Mouse (Mus musculus): ENCODE data around the gene Apoa5. TPM values are rescaled to one million over a fixed set of nuclear protein-coding genes. Genes with fewer than 3 reads are reported as not detected.

Apoa5 gene
- 0.20 TPM in 1 of 2 replicates, not detected in the other for polyA plus RNA-seq (2016; fragmentation: Nextera tagmentation; extraction: Ambion mirVana)

DNA sequence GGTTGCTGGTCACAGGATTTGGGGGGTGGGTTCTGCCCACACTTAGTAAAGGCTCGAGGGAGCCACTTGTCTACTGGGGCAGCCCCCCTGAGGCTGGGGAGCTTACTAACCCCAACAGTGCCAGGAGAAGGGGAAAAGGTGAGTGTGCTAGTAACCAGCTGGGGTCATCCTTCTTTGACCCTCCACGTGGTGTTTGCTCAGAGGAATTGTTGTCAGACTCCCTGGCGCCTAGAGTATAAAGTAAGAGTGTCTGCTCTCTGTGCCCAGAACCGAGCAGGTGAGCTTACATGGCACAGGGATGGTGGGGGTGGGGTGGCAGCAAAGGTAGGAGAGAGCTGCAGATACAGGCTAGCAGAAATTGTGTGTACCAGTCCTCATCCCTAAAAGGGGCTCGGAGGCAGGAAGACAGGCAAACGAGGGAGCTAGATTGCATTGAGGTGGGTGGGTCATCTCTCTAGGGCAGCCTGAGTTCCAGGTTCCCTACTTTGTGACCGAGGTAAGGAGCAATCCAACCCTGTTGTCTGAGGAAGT lies at the start of gene Apoa5:
Gene Apoa5, plus strand, starts transcription at position 291 of the 531 bp plus-strand sequence.
- H3K9me3 ChIP-seq (replicated peaks), result no peaks in the 10 kb centered on the region
- no peak within 1 kb of the TSS for H3K27ac ChIP-seq
- DNase-seq (ENCODE audit: low spot score), result no peak
- no peak within 1 kb of the TSS for H3K4me3 ChIP-seq
- peaks cover 40% of the 10 kb centered on the region for H3K27me3 ChIP-seq (ENCODE audit: low read depth, poor library complexity, severe bottlenecking)
- peaks cover 18% of the 10 kb centered on the region for H3K4me1 ChIP-seq
- H3K36me3 ChIP-seq, result no peaks in the 10 kb centered on the region
- 61% methylated on average over 7 of the region's 7 CpGs for WGBS

GRCm38 (mm10) chr9:46223090-46223489 lies 45.3 kb upstream of the Apoa5 start:
- H3K4me3 ChIP-seq, result no peak overlapping the region
- peaks cover 44% of the 10 kb centered on the region for H3K36me3 ChIP-seq
- no peaks in the 10 kb centered on the region for H3K9me3 ChIP-seq (replicated peaks)
- 90% methylated on average over 6 of the region's 6 CpGs for whole genome bisulfite sequencing
- H3K4me1 ChIP-seq, result 0 out of 2 replicates have a peak, but pooled peaks cover 2% of the 10 kb centered on the region
- H3K27me3 ChIP-seq (ENCODE audit: low read depth, poor library complexity, severe bottlenecking), result no peaks in the 10 kb centered on the region
- no peak overlapping the region for H3K27ac ChIP-seq
- no peak for DNase-seq (ENCODE audit: low spot score)

DNA sequence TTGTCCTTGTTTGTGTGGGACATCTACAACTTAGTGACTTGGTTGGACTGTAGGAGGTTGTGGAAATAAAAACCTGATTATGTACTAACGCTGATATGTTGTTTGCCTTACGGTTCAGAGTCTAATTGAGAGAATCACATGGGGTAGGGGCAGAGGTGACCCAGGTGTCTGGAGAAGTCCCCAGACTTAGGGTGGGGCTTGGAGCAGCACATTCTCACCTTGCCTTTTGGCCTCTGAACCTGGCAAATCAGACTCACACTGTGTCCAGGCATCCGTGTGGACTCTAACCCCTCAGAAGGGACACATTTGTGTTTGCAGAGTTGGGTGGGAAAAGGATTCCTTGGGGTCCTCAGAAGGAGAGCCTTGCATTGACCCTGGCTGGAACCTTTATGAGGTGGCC lies 44.3 kb upstream of the Apoa5 start:
- Histone ChIP-seq H3K36me3 (peaks cover 40% of the 10 kb centered on the region), H3K4me1 (no peaks in the 10 kb centered on the region), H3K9me3 (replicated peaks) (no peaks in the 10 kb centered on the region), H3K27ac (no peak overlapping the region), H3K27me3 (ENCODE audit: low read depth, poor library complexity, severe bottlenecking) (peaks cover 4% of the 10 kb centered on the region), H3K4me3 (no peak overlapping the region)
- whole genome bisulfite sequencing, result 81% methylated on average over 3 of the region's 3 CpGs
- no peak for DNase-seq (ENCODE audit: low spot score)

GRCm38 (mm10) chr9:46224945-46225660 lies 43.3 kb upstream of the Apoa5 start:
- no peak for DNase-seq (ENCODE audit: low spot score)
- Histone ChIP-seq H3K36me3 (peaks cover 30% of the 10 kb centered on the region), H3K27ac (no peak overlapping the region), H3K27me3 (ENCODE audit: low read depth, poor library complexity, severe bottlenecking) (peaks cover 7% of the 10 kb centered on the region), H3K4me3 (no peak overlapping the region), H3K4me1 (peaks cover 6% of the 10 kb centered on the region), H3K9me3 (replicated peaks) (no peaks in the 10 kb centered on the region)
- WGBS, result 67% methylated on average over 5 of the region's 5 CpGs

GRCm38 (mm10) chr9:46227064-46227614 lies 41.3 kb upstream of the Apoa5 start:
- H3K27ac ChIP-seq, result no peak overlapping the region
- 91% methylated on average over 3 of the region's 3 CpGs for WGBS
- no peak for DNase-seq (ENCODE audit: low spot score)

DNA sequence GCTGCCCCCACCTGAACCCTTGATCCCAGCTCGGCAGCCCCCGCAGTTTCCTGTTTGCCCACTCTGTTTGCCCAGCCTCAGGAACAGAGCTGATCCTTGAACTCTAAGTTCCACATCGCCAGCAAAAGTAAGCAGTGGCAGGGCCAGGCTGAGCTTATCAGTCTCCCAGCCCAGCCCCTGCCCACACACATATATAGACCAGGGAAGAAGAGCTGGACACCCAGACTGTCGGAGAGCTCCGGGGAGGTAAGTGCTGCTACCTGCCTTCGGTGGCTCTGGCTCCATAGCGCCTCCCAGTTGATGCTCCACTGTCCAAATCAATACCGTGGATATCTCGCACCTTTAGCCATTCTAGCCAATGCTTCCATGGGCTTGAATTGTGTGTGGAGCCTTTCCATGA lies 39.9 kb upstream of the Apoa5 start, which contains the start of gene Apoa1:
Gene Apoa1, plus strand, starts transcription at position 90 of the 400 bp plus-strand sequence.
- H3K27me3 ChIP-seq (ENCODE audit: low read depth, poor library complexity, severe bottlenecking), result peaks cover 15% of the 10 kb centered on the region
- 73% methylated on average over 9 of the region's 9 CpGs for WGBS
- no peaks in the 10 kb centered on the region for H3K9me3 ChIP-seq (replicated peaks)
- H3K36me3 ChIP-seq, result no peaks in the 10 kb centered on the region
- H3K4me1 ChIP-seq, result peaks cover 14% of the 10 kb centered on the region
- no peak within 1 kb of the TSS for H3K4me3 ChIP-seq
- no peak within 1 kb of the TSS for H3K27ac ChIP-seq
- DNase-seq (ENCODE audit: low spot score), result no peak

More at GRCm38 (mm10) chr9:46227064-46227614, 41.3 kb upstream of the Apoa5 start:
- H3K9me3 ChIP-seq (replicated peaks), result no peaks in the 10 kb centered on the region
- peaks cover 15% of the 10 kb centered on the region for H3K27me3 ChIP-seq (ENCODE audit: low read depth, poor library complexity, severe bottlenecking)
- peaks cover 10% of the 10 kb centered on the region for H3K36me3 ChIP-seq
- H3K4me3 ChIP-seq, result no peak overlapping the region
- H3K4me1 ChIP-seq, result peaks cover 14% of the 10 kb centered on the region

- WGBS, result 14% methylated on average over 37 of the region's 37 CpGs
- peaks cover 14% of the 10 kb centered on the region for H3K4me1 ChIP-seq
- H3K27ac ChIP-seq, result peak overlapping the region; percentile 77
- no peaks in the 10 kb centered on the region for H3K36me3 ChIP-seq
- no peaks in the 10 kb centered on the region for H3K9me3 ChIP-seq (replicated peaks)
- peak overlapping the region; percentile 53 for H3K4me3 ChIP-seq
- H3K27me3 ChIP-seq (ENCODE audit: low read depth, poor library complexity, severe bottlenecking), result peaks cover 15% of the 10 kb centered on the region
- peak; percentile 90 for DNase-seq (ENCODE audit: low spot score)
Observed at GRCm38 (mm10) chr9:46229573-46230449, 38.6 kb upstream of the Apoa5 start.

DNA sequence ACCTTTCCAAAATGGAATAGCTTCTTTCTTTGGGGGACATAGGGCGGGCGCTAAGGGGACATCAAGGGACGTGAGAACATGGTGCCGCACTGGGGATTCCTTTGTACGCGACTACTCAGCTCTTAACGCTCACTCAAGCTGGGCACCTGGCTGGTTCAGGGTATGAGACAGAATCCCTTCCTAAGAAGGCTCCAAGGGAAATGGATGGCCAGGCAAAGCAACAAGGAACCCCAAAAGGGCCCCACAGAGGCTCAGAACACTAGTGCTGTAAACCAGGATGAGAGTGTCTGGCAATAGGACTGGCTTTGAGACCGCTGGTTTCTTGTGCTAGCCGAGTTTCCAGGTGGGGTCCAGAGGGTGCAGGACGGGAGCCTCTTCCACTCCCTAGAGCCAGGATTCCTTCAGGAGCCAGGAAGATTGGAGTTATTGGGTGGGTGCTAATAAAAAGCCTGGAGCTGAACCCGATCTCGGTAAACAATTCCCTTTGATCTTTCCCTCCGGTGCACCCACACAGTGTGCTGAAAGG lies 37.9 kb upstream of the Apoa5 start:
- Histone ChIP-seq H3K27me3 (ENCODE audit: low read depth, poor library complexity, severe bottlenecking) (peaks cover 15% of the 10 kb centered on the region), H3K4me1 (peaks cover 18% of the 10 kb centered on the region), H3K36me3 (no peaks in the 10 kb centered on the region), H3K9me3 (replicated peaks) (no peaks in the 10 kb centered on the region), H3K27ac (peak overlapping the region; percentile 77), H3K4me3 (peak overlapping the region; percentile 53)
- WGBS, result 16% methylated on average over 13 of the region's 13 CpGs
- no peak for DNase-seq (ENCODE audit: low spot score)

DNA sequence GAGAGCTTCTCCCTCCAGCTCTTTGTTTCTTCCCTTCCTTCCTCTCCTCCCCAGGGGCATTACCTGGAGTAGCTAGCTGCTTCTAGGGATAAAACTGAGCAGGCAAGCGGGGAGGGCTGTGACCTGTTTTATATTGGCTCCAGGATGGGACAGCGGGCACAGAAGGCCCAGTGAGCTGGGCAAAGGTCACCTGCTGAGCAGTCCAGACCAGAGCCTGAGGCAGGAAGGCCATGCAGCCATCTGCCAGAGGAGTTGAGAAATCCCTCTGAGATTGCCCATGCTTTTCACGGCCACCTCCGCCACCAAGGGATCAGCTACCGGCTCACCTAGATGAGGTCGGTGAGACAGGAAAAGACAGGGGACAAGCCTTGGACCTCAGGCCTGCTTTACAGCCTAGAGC lies 33.2 kb upstream of the Apoa5 start:
- Histone ChIP-seq H3K9me3 (replicated peaks) (no peaks in the 10 kb centered on the region), H3K4me1 (peaks cover 22% of the 10 kb centered on the region), H3K27ac (no peak overlapping the region), H3K27me3 (ENCODE audit: low read depth, poor library complexity, severe bottlenecking) (peaks cover 8% of the 10 kb centered on the region), H3K36me3 (no peaks in the 10 kb centered on the region), H3K4me3 (no peak overlapping the region)
- WGBS, result 89% methylated on average over 6 of the region's 6 CpGs
- no peak for DNase-seq (ENCODE audit: low spot score)

DNA sequence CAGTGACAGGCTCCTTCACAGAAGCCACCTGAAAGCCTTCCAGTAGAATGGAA lies 33.0 kb upstream of the Apoa5 start, which contains the start of gene Apoc3:
Gene Apoc3, minus strand, starts transcription at position 41 of the 53 bp plus-strand sequence.
- DNase-seq (ENCODE audit: low spot score), result no peak
- Histone ChIP-seq H3K4me1 (peaks cover 19% of the 10 kb centered on the region), H3K4me3 (no peak within 1 kb of the TSS), H3K9me3 (replicated peaks) (no peaks in the 10 kb centered on the region), H3K27me3 (ENCODE audit: low read depth, poor library complexity, severe bottlenecking) (peaks cover 8% of the 10 kb centered on the region), H3K36me3 (no peaks in the 10 kb centered on the region), H3K27ac (no peak within 1 kb of the TSS; the same call in 1 of the 2 replicates)

DNA sequence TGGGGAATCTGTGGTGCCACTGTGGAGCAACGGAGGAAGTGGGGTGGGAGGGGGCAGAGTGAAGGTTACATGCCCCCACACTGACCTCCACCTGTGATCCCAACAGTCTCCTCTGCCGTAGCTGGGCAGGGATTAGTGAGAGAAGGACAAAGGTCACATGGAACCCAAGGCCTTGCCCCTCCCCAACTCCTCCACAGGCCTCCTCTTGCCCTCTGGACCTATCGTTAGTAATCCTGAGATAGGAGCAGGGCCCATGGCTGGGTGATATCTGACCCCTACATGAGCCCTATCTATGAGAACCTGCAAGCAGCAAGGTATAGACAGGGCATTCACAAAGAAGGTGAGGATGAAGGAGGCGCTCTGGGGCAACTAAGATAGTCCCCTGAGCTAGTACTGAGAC lies 32.8 kb upstream of the Apoa5 start:
- Histone ChIP-seq H3K27ac (no peak overlapping the region), H3K27me3 (ENCODE audit: low read depth, poor library complexity, severe bottlenecking) (peaks cover 8% of the 10 kb centered on the region), H3K36me3 (no peaks in the 10 kb centered on the region), H3K4me1 (peaks cover 17% of the 10 kb centered on the region), H3K4me3 (no peak overlapping the region), H3K9me3 (replicated peaks) (no peaks in the 10 kb centered on the region)
- no peak for DNase-seq (ENCODE audit: low spot score)
- WGBS, result 70% methylated on average over 4 of the region's 4 CpGs

GRCm38 (mm10) chr9:46238850-46239249 lies 29.6 kb upstream of the Apoa5 start:
- Histone ChIP-seq H3K4me3 (no peak overlapping the region), H3K27ac (no peak overlapping the region), H3K4me1 (peaks cover 27% of the 10 kb centered on the region), H3K27me3 (ENCODE audit: low read depth, poor library complexity, severe bottlenecking) (no peaks in the 10 kb centered on the region), H3K36me3 (no peaks in the 10 kb centered on the region), H3K9me3 (replicated peaks) (no peaks in the 10 kb centered on the region)
- no peak for DNase-seq (ENCODE audit: low spot score)
- WGBS, result 90% methylated on average over 7 of the region's 7 CpGs

Data from limb, embryonic 10.5 days (tissue).